Mouse (Mus musculus) midbrain, embryonic 15.5 days (tissue): ENCODE data around the gene Safb. TPM values are rescaled to one million over a fixed set of nuclear protein-coding genes. Genes with fewer than 3 reads are reported as not detected.

Experiments used
- ATAC-seq: fragments of 200-750 bp; cut with Nextera tagmentation; replicated peaks from 2 replicates; pipeline ENCODE4 v1.8.0; 2017; ENCODE audit warnings: moderate TSS enrichment
- H3K27ac ChIP-seq: fragments of 300-500 bp; sonication (generic); 2 replicates; pipeline ENCODE4 v1.5.1; 2015; ENCODE audit warnings: mild to moderate bottlenecking, inconsistent platforms
- H3K27me3 ChIP-seq: fragments of 300-500 bp; sonication (generic); replicated peaks from 2 replicates; pipeline ENCODE4 v1.6.1; 2015; ENCODE audit warnings: inconsistent platforms
- H3K36me3 ChIP-seq: fragments of 300-500 bp; sonication (generic); replicated peaks from 2 replicates; pipeline ENCODE4 v1.6.1; 2015; ENCODE audit warnings: inconsistent platforms
- H3K4me1 ChIP-seq: fragments of 300-500 bp; sonication (generic); 2 replicates; pipeline ENCODE4 v1.6.1; 2015; ENCODE audit warnings: inconsistent platforms
- H3K4me2 ChIP-seq: fragments of 300-500 bp; sonication (generic); 2 replicates; pipeline ENCODE4 v1.6.1; 2015; ENCODE audit warnings: inconsistent platforms, mild to moderate bottlenecking, moderate library complexity
- H3K4me3 ChIP-seq: fragments of 300-500 bp; sonication (generic); 2 replicates; pipeline ENCODE4 v1.5.1; 2015; ENCODE audit warnings: mild to moderate bottlenecking, inconsistent platforms
- H3K9ac ChIP-seq: fragments of 300-500 bp; sonication (generic); 2 replicates; pipeline ENCODE4 v1.6.1; 2015; ENCODE audit warnings: mild to moderate bottlenecking, inconsistent platforms
- H3K9me3 ChIP-seq: fragments of 300-500 bp; sonication (generic); 2 replicates; pipeline ENCODE4 v1.6.1; 2016; ENCODE audit warnings: inconsistent platforms
- WGBS: fragments of 180-500 bp; shearing (Covaris S2); methylation state at CpG from one replicate; pipeline ENCODE4 v1.1.7; 2015; ENCODE audit warnings: mixed read lengths; 5-methylcytosine and 5-hydroxymethylcytosine counted together
- polyA plus RNA-seq: library from polyadenylated mRNA; unstranded; fragments of >200 nt; fragmentation: Nextera tagmentation; extraction: Ambion mirVana; gene quantifications from 2 replicates; pipeline ENCODE4 v1.2.1, GENCODE M21; 2015

The Safb gene
- polyA plus RNA-seq, 1 experiment from 2014 or later = 129 TPM

DNA sequence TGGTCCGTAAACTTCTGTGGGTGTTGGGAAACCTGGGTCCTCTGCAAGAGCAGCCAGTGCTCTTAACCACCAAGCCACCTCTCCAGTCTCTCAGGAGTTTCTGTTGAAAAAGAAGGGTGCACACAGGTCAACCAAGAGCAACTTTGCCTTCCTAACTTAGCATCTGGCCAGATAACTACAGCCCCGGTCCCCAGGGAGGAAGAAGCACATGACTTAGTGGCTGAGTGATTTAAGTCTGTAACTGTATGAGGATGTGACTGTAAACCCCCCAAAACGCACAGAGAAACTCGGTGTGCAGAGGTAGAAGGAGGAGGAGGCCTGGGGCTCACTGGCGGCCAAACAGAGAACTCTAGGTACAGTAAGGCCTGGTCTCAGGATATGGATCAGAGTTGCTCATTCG, 49.4 kb downstream of the Safb start:
- no peaks in the 10 kb centered on the region for H3K4me1 ChIP-seq
- no peak for ATAC-seq
- H3K36me3 ChIP-seq = no peaks in the 10 kb centered on the region
- H3K27ac ChIP-seq = no peak overlapping the region
- 0 out of 2 replicates have a peak, but pooled peaks cover 3% of the 10 kb centered on the region for H3K27me3 ChIP-seq
- WGBS = 94% methylated on average over 6 of the region's 6 CpGs
- no peak overlapping the region for H3K9ac ChIP-seq
- no peak overlapping the region for H3K4me2 ChIP-seq
- no peaks in the 10 kb centered on the region for H3K9me3 ChIP-seq
- no peak overlapping the region for H3K4me3 ChIP-seq

DNA sequence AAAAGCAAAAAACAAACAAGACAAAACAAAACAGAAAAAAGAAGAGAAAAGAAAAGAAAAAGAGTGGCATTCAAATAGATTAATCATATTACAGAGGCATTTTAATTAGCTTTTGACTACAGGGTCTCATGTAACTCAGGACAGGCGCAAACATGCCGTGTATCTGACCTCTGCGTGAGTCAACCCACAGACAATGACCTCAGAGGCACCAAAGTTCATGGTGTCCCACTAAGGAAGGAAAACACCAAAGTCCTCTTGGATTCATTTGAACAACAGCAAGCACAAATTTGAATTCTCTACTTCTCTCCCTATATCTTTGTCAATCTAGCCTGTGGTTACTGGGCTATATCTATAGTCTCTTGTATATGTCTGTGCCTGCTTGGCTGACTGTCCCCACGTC, 58.6 kb downstream of the Safb start:
- H3K36me3 ChIP-seq = no peaks in the 10 kb centered on the region
- H3K27me3 ChIP-seq = no peaks in the 10 kb centered on the region
- H3K4me1 ChIP-seq = no peaks in the 10 kb centered on the region
- ATAC-seq = no peak
- no peaks in the 10 kb centered on the region for H3K9me3 ChIP-seq
- H3K27ac ChIP-seq = no peak overlapping the region
- no peak overlapping the region for H3K4me2 ChIP-seq
- H3K9ac ChIP-seq = no peak overlapping the region
- WGBS = 88% methylated on average over 4 of the region's 4 CpGs
- no peak overlapping the region for H3K4me3 ChIP-seq

GRCm38 (mm10) chr17:56647546-56647945, 62.9 kb downstream of the Safb start:
- H3K4me1 ChIP-seq = no peaks in the 10 kb centered on the region
- no peaks in the 10 kb centered on the region for H3K9me3 ChIP-seq
- H3K27ac ChIP-seq = no peak overlapping the region
- no peak overlapping the region for H3K4me2 ChIP-seq
- H3K27me3 ChIP-seq = no peaks in the 10 kb centered on the region
- 75% methylated on average over 12 of the region's 13 CpGs for WGBS
- H3K9ac ChIP-seq = no peak overlapping the region
- no peak overlapping the region for H3K4me3 ChIP-seq
- ATAC-seq = no peak
- H3K36me3 ChIP-seq = no peaks in the 10 kb centered on the region

DNA sequence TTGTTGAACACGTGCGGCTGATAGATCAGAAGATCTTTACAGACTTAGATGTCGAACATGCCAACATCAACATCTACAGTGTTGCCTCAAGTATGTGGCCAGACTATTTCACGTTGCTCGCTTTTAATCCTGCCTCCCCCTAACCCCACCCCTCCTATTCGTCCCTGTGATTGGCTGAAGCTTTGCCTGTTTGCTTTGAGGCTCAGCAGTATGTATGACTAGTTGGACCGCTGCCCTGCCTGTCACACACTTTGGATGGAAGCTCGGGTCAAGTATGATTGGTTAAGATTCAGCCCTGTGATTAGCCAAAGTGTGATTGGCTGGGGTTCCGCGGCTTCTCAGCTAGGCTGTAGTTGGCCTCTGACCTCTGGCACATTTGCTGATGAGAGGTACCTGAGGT, 67.2 kb downstream of the Safb start:
- Histone ChIP-seq H3K4me1 (no peaks in the 10 kb centered on the region), H3K4me3 (no peak overlapping the region), H3K27me3 (no peaks in the 10 kb centered on the region), H3K9me3 (no peaks in the 10 kb centered on the region), H3K36me3 (no peaks in the 10 kb centered on the region), H3K4me2 (no peak overlapping the region), H3K9ac (no peak overlapping the region), H3K27ac (no peak overlapping the region)
- ATAC-seq = no peak
- WGBS = 42% methylated on average over 10 of the region's 10 CpGs

GRCm38 (mm10) chr17:56654771-56655170, 70.1 kb downstream of the Safb start:
- no peak overlapping the region for H3K4me2 ChIP-seq
- WGBS = 69% methylated on average over 2 of the region's 2 CpGs

DNA sequence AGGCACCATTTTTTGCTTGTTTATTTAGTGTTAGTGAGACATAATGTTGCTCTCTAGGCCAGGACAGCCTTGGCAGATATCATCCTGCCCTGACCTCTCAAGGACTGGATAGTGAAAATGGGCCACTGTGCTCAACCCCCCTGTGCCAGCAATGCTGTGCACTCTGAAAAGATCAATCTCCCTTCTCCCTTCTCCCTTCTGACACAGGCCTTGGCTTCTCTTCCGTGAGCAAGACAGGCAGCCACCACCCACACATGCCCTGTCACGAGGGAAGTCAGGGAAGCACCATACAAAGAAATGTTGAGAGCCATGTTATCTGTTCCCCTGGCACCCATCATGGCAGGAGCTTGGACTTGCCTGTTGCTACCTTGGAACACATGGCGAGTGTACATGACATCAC, 70.7 kb downstream of the Safb start:
- no peak overlapping the region for H3K4me3 ChIP-seq
- no peak for ATAC-seq
- H3K4me2 ChIP-seq = no peak overlapping the region
- H3K27ac ChIP-seq = no peak overlapping the region
- H3K9me3 ChIP-seq = no peaks in the 10 kb centered on the region
- H3K36me3 ChIP-seq = no peaks in the 10 kb centered on the region
- H3K27me3 ChIP-seq = no peaks in the 10 kb centered on the region
- no peak overlapping the region for H3K9ac ChIP-seq
- H3K4me1 ChIP-seq = no peaks in the 10 kb centered on the region
- WGBS = 92% methylated on average over 3 of the region's 3 CpGs

More at GRCm38 (mm10) chr17:56654771-56655170, 70.1 kb downstream of the Safb start:
- Histone ChIP-seq H3K4me1 (no peaks in the 10 kb centered on the region), H3K27ac (no peak overlapping the region), H3K9ac (no peak overlapping the region), H3K4me3 (no peak overlapping the region), H3K36me3 (no peaks in the 10 kb centered on the region), H3K9me3 (no peaks in the 10 kb centered on the region), H3K27me3 (no peaks in the 10 kb centered on the region)
- no peak for ATAC-seq

Other genes starting within 250 kb of the Safb start
- gene Ptprs, start 108.3 kb upstream of the Safb start, polyA plus RNA-seq = 339 and 349 TPM in 2 replicates
- gene Znrf4, start 72.4 kb upstream of the Safb start, polyA plus RNA-seq = not detected in 2 replicates
- 1.4 and 2.0 TPM in 2 replicates for gene Gm20219, start 30.4 kb upstream of the Safb start, polyA plus RNA-seq
- 78.4 and 86.1 TPM in 2 replicates for gene Safb2, start 240 bp upstream of the Safb start, polyA plus RNA-seq
- gene 2410015M20Rik, start 24.9 kb downstream of the Safb start, polyA plus RNA-seq = 169 and 175 TPM in 2 replicates
- 917 and 926 TPM in 2 replicates for gene Rpl36, start 28.6 kb downstream of the Safb start, polyA plus RNA-seq
- 48.9 and 52.9 TPM in 2 replicates for gene Lonp1, start 42.1 kb downstream of the Safb start, polyA plus RNA-seq
- gene Catsperd, start 43.3 kb downstream of the Safb start, polyA plus RNA-seq = 2.3 and 2.5 TPM in 2 replicates
- 109 and 116 TPM in 2 replicates for gene Ranbp3, start 88.5 kb downstream of the Safb start, polyA plus RNA-seq
- gene Ndufa11, start 132.9 kb downstream of the Safb start, polyA plus RNA-seq = 516 and 531 TPM in 2 replicates
- gene Vmac, start 133.2 kb downstream of the Safb start, polyA plus RNA-seq = 15.5 and 18.2 TPM in 2 replicates
- 4.1 and 4.6 TPM in 2 replicates for gene Nrtn, start 172.7 kb downstream of the Safb start, polyA plus RNA-seq
- 100.0 and 104 TPM in 2 replicates for gene Dus3l, start 179.9 kb downstream of the Safb start, polyA plus RNA-seq
- 1.4 TPM in 2 replicates for gene Prr22, start 185.4 kb downstream of the Safb start, polyA plus RNA-seq
- 5.4 and 6.0 TPM in 2 replicates for gene Rfx2, start 246.2 kb downstream of the Safb start, polyA plus RNA-seq